Mouse (Mus musculus) C2C12 (cell line): ENCODE measurements around the gene Snap91. TPM values are rescaled to one million over a fixed set of nuclear protein-coding genes. Genes with fewer than 3 reads are reported as not detected.

Experiments used
- H3K27me3 ChIP-seq: one replicate; pipeline ENCODE4 v1.6.1; 2011; ENCODE audit not compliant: control insufficient read depth, insufficient read depth, insufficient read length
- H3K36me3 ChIP-seq: one replicate; pipeline ENCODE4 v1.6.1; 2011; ENCODE audit not compliant: control insufficient read depth, insufficient read depth
- H3K4me3 ChIP-seq: one replicate; pipeline ENCODE4 v1.5.1; 2011; ENCODE audit warnings: mild to moderate bottlenecking, control low read depth; ENCODE audit not compliant: poor library complexity, insufficient read depth, severe bottlenecking
- H3K79me2 ChIP-seq: one replicate; pipeline ENCODE4 v1.6.1; 2011; ENCODE audit not compliant: control insufficient read depth, insufficient read depth
- H3K79me3 ChIP-seq: one replicate; pipeline ENCODE4 v1.6.1; 2011; ENCODE audit warnings: low read depth, control low read depth
- H3ac ChIP-seq: one replicate; pipeline ENCODE3; 2011; ENCODE audit warnings: low read depth; ENCODE audit not compliant: control insufficient read depth, insufficient read length
- CEBPB ChIP-seq: IDR thresholded peaks from one replicate; pipeline ENCODE4 v1.6.1; 2011; ENCODE audit warnings: low read depth, mild to moderate bottlenecking, control low read depth, moderate library complexity
- CTCF ChIP-seq: IDR thresholded peaks from one replicate; pipeline ENCODE4 v1.5.1; 2011; ENCODE audit not compliant: control insufficient read depth, insufficient read depth, insufficient read length
- FOSL1 ChIP-seq: IDR thresholded peaks from one replicate; pipeline ENCODE4 v1.8.0; 2011; ENCODE audit warnings: mild to moderate bottlenecking, low read length; ENCODE audit not compliant: poor library complexity, insufficient read depth, severe bottlenecking
- MAX ChIP-seq: IDR thresholded peaks from one replicate; pipeline ENCODE4 v1.6.1; 2011; ENCODE audit warnings: mild to moderate bottlenecking, control low read depth
- MYOD1 ChIP-seq: IDR thresholded peaks from one replicate; pipeline ENCODE4 v1.6.1; 2011; ENCODE audit warnings: low read depth; ENCODE audit not compliant: control insufficient read depth, insufficient read length
- MYOG ChIP-seq: IDR thresholded peaks from one replicate; pipeline ENCODE4 v1.6.1; 2011; ENCODE audit not compliant: control insufficient read depth, insufficient read length; ENCODE audit errors: extremely low read depth
- USF1 ChIP-seq: IDR thresholded peaks from one replicate; pipeline ENCODE4 v1.6.1; 2011; ENCODE audit warnings: low read depth, mild to moderate bottlenecking, control low read depth, moderate library complexity
- polyA plus RNA-seq: library from polyadenylated mRNA; unstranded; fragments of >200 nt; fragmentation: generic; extraction: Trizol; gene quantifications from one replicate; pipeline ENCODE4 v1.2.1, GENCODE M21; 2012; ENCODE audit warnings: missing spikeins

The Snap91 gene
- polyA plus RNA-seq, 1 experiment: not detected

DNA sequence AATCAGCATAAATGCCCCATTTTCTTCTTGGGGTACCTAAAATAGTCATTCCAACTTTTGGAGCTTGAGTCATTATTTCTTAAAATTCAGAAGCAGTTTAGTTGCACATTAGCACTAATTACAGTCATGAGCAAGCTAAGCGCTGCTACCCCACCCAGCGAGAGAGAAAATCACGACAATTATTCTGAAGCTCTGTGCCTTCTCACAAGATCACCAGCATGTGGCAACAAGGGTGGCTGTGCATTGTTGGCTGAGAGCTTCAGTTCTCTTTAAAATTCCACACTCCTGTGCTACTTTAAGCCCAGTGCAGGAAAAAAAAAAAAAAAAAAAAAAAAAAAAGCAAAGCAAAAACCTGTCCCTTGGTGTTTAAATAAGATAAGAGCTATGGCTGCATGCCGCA is 22.4 kb downstream of the Snap91 start:
- peaks cover 4% of the 10 kb centered on the region for H3K27me3 ChIP-seq
- TF ChIP-seq MAX (no peak), MYOG (no peak), USF1 (no peak)

DNA sequence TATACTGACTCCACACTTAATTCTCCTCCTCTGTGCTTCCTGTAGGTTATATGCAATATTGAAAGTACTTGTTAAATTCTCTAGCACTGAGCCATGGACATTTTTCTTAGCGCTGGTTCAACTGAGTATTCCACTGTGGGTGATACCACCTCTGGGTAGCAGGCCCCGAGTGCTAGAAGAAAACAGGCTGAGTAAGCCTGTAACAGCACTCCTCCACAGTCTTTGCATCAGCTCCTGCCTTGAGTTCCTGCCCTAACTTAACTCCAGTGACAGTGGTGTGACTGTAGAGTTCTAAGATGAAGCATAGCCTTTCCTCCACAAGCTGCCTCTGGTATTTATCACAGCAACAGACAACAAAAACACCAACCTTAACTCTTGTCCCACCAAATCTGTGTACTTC is 22.8 kb downstream of the Snap91 start:
- Histone ChIP-seq H3K79me3 (no peaks in the 10 kb centered on the region), H3ac (no peak overlapping the region), H3K79me2 (no peaks in the 10 kb centered on the region), H3K4me3 (no peak overlapping the region), H3K36me3 (no peaks in the 10 kb centered on the region), H3K27me3 (peaks cover 4% of the 10 kb centered on the region)
- no peak for TF ChIP-seq MAX
- no peak for TF ChIP-seq USF1
- TF ChIP-seq MYOD1: no peak
- no peak for TF ChIP-seq CTCF
- TF ChIP-seq FOSL1: no peak
- no peak for TF ChIP-seq CEBPB
- no peak for TF ChIP-seq MYOG

More for the DNA sequence above, 22.4 kb downstream of the Snap91 start:
- no peaks in the 10 kb centered on the region for H3K79me3 ChIP-seq
- H3ac ChIP-seq: no peak overlapping the region
- H3K36me3 ChIP-seq: no peaks in the 10 kb centered on the region
- no peaks in the 10 kb centered on the region for H3K79me2 ChIP-seq
- no peak overlapping the region for H3K4me3 ChIP-seq

DNA sequence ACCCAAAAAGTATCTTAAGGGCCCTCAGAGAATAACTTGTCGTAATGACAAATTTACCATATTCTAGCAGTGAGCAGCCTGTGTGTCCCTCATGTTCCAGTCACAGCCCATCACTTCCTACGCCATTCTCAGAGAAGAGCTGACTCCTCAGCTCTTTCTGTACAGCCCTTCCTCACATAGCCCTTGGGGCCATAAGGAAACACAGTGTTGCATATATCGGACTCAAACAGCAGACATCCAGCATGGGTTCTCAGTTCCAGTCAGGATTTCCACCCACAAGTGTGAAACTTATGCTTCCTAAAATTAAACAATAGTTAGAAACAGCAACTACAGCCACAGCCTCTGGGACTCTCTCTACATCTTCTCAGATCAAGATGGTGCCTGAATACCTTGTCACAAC is 27.6 kb downstream of the Snap91 start:
- no peaks in the 10 kb centered on the region for H3K79me2 ChIP-seq
- no peaks in the 10 kb centered on the region for H3K36me3 ChIP-seq
- TF ChIP-seq CEBPB (no peak), USF1 (no peak), MYOG (no peak), MYOD1 (no peak), MAX (no peak), CTCF (no peak), FOSL1 (no peak)
- H3K27me3 ChIP-seq: peaks cover 4% of the 10 kb centered on the region
- H3K4me3 ChIP-seq: no peak overlapping the region
- no peaks in the 10 kb centered on the region for H3K79me3 ChIP-seq
- H3ac ChIP-seq: no peak overlapping the region

DNA sequence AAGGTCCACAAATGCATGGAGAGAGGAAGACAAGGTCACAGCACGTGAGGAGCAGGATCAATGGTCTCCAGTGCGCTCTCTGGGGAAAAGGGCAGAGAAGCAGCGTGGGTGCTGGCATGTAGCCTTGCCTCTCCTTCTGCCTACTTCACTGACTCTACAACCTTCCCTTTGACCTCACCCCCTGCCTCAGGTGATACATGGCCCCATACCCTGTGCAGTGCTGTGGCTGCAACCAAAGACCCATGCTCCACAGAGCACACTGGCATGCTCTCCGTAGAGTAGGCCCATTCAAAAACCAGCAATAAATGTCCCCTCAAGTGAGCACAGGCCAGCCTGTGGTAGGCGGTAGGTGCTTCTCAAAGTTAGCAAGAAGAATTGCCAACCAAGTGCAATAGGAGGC is 28.8 kb downstream of the Snap91 start:
- Histone ChIP-seq H3K79me3 (no peaks in the 10 kb centered on the region), H3K36me3 (no peaks in the 10 kb centered on the region), H3K27me3 (peaks cover 6% of the 10 kb centered on the region), H3ac (no peak overlapping the region), H3K79me2 (no peaks in the 10 kb centered on the region), H3K4me3 (no peak overlapping the region)
- TF ChIP-seq MAX (no peak), MYOG (no peak), FOSL1 (no peak), CEBPB (no peak), USF1 (no peak), MYOD1 (no peak), CTCF (no peak)

DNA sequence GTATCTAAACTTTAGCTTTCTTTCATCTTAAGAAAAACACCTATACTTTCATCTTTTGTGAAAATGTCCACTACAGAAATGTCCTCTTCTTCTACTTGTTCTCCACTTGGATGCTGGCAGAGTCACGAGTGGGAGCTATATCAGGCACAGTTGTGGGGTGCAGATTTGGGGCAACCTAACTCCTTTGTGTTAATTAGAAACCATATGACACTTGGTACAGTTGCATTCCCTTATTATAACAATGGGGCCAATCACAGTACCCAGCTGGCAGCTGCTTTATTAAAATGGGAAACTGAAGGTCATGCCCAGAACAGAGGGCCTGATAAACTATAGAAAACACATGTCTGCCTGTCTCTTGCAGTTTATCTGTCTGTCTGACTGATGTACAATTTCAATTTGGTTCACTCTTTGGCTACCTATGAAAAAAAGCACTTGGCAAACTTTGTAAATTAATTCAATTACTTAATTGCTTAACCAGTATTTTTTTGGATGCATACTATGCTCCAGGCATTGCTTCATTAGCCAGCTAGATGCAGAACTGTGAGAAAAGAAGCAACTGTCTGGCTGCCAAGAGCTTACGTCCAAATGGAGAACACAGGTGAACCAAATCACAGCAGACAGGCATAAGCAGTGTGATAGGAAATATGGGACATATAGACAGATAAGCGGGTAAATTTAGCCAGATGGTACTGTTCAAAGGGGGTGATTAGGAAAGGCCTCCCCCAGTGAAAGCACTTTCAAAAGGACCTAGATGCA is 29.8 kb downstream of the Snap91 start:
- Histone ChIP-seq H3K79me3 (no peaks in the 10 kb centered on the region), H3ac (no peak overlapping the region), H3K36me3 (no peaks in the 10 kb centered on the region), H3K79me2 (no peaks in the 10 kb centered on the region), H3K27me3 (peaks cover 6% of the 10 kb centered on the region), H3K4me3 (no peak overlapping the region)
- TF ChIP-seq FOSL1 (no peak), MAX (no peak), MYOD1 (no peak), CTCF (no peak), USF1 (no peak), MYOG (no peak), CEBPB (no peak)

DNA sequence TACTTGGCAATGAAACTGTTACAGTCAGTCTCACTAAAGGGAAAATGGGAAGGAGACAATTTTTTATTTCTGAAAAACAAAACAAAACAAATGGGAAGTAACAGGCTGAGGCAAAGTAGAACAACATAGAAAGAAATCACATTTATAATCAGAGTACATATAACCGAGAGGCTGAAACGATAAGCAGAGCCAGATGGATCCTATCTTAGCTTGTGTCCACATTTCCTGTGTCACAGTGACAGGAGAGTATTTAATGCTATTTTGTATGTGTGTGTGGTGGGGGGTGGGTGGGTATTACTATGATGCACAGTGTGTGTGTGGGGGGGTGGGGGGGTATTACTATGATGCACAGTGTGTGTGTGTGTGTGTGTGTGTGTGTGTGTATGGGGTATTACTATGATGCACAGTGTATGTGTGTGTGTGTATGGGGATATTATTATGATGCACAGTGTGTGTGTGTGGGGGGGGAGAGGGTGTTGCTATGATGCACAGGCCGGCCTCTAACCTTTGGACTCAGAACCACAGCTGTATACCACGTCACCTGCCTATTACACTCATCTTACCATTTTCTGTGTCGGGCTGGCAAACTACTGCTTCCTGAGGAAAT is 36.6 kb downstream of the Snap91 start:
- Histone ChIP-seq H3K79me2 (no peaks in the 10 kb centered on the region), H3ac (no peak overlapping the region), H3K4me3 (no peak overlapping the region), H3K36me3 (no peaks in the 10 kb centered on the region), H3K27me3 (peaks cover 8% of the 10 kb centered on the region), H3K79me3 (no peaks in the 10 kb centered on the region)
- no peak for TF ChIP-seq MYOG
- TF ChIP-seq USF1: no peak
- TF ChIP-seq CEBPB: no peak
- TF ChIP-seq MYOD1: no peak
- TF ChIP-seq MAX: no peak
